Mouse (Mus musculus) MEL (cell line): ENCODE data around the gene Zdhhc14. TPM values are rescaled to one million over a fixed set of nuclear protein-coding genes. Genes with fewer than 3 reads are reported as not detected.
A peak's percentile ranks its signal among the peaks of the same experiment; 100 is the strongest.

Source experiments
- DNase-seq: peaks from one replicate; pipeline ENCODE4 v3.0.0; 2011; ENCODE audit warnings: low read depth, low spot score
- H3K27ac ChIP-seq: 2 replicates; pipeline ENCODE4 v1.5.1; 2012; ENCODE audit warnings: low read depth, mild to moderate bottlenecking, control low read depth, low read length, moderate library complexity; ENCODE audit not compliant: control insufficient read depth
- H3K27me3 ChIP-seq, 2 experiments: fragments of 150-350 bp in 1 of 2; sonication (generic) in 1 of 2; 2 replicates each; pipeline ENCODE4 v1.6.1; 2012; ENCODE audit warnings: low read length in 2 of 2, mild to moderate bottlenecking in 2 of 2, improper control_type of control experiment in 1 of 2, moderate library complexity in 1 of 2; ENCODE audit not compliant: insufficient read depth in 2 of 2, control insufficient read depth in 1 of 2
- H3K36me3 ChIP-seq, 2 experiments: 2 replicates each; pipeline ENCODE4 v1.6.1; 2012 to 2014; ENCODE audit warnings: low read length in 2 of 2, improper control_type of control experiment in 1 of 2, inconsistent platforms in 1 of 2, mild to moderate bottlenecking in 1 of 2; ENCODE audit not compliant: insufficient read depth in 2 of 2, control insufficient read depth in 1 of 2
- H3K4me1 ChIP-seq, 2 experiments: fragments of 150-350 bp in 1 of 2; sonication (generic) in 1 of 2; 2 replicates each; pipeline ENCODE4 v1.6.1; 2012; ENCODE audit warnings: low read length in 2 of 2, improper control_type of control experiment in 1 of 2, mild to moderate bottlenecking in 1 of 2; ENCODE audit not compliant: insufficient read depth in 2 of 2, control insufficient read depth in 1 of 2
- H3K4me3 ChIP-seq, 2 experiments: fragments of 150-350 bp in 1 of 2; sonication (generic) in 1 of 2; 2 replicates each; pipeline ENCODE4 v1.5.1; 2012; ENCODE audit warnings: low read depth in 2 of 2, low read length in 2 of 2, mild to moderate bottlenecking in 2 of 2, moderate library complexity in 2 of 2, control low read depth in 1 of 2, improper control_type of control experiment in 1 of 2; ENCODE audit not compliant: control insufficient read depth in 1 of 2, insufficient read depth in 1 of 2
- H3K79me2 ChIP-seq: 2 replicates; pipeline ENCODE4 v1.6.1; 2012; ENCODE audit warnings: mild to moderate bottlenecking, low read length, moderate library complexity; ENCODE audit not compliant: control insufficient read depth, poor library complexity, insufficient read depth
- H3K9ac ChIP-seq: 2 replicates; pipeline ENCODE4 v1.6.1; 2012; ENCODE audit warnings: low read depth, mild to moderate bottlenecking, control low read depth, low read length, moderate library complexity; ENCODE audit not compliant: control insufficient read depth, poor library complexity, severe bottlenecking
- H3K9me3 ChIP-seq: fragments of 150-350 bp; sonication (generic); replicated peaks from 2 replicates; pipeline ENCODE4 v1.6.1; 2012; ENCODE audit warnings: mild to moderate bottlenecking, low read length, improper control_type of control experiment, moderate library complexity; ENCODE audit not compliant: insufficient read depth
- BHLHE40 ChIP-seq: IDR thresholded peaks from 2 replicates; pipeline ENCODE4 v1.6.1; 2012; ENCODE audit warnings: low read depth, mild to moderate bottlenecking, inconsistent platforms, low read length, improper control_type of control experiment, borderline replicate concordance
- CHD1 ChIP-seq: IDR thresholded peaks from 2 replicates; pipeline ENCODE4 v1.6.1; 2012; ENCODE audit warnings: low read depth, mild to moderate bottlenecking, inconsistent platforms, low read length, improper control_type of control experiment
- CHD2 ChIP-seq: IDR thresholded peaks from 2 replicates; pipeline ENCODE4 v1.6.1; 2011; ENCODE audit warnings: low read length, improper control_type of control experiment
- CTCF ChIP-seq, 3 experiments: IDR thresholded peaks in 2 of 3; conservative IDR thresholded peaks in 1 of 3; 2 replicates each; pipeline ENCODE4 v1.5.1; 2011 to 2012; ENCODE audit warnings: low read length in 3 of 3, low read depth in 2 of 3, mild to moderate bottlenecking in 2 of 3, improper control_type of control experiment in 1 of 3, inconsistent platforms in 1 of 3, mixed read lengths in 1 of 3, moderate library complexity in 1 of 3; ENCODE audit not compliant: control insufficient read depth in 1 of 3, insufficient read depth in 1 of 3, poor library complexity in 1 of 3, severe bottlenecking in 1 of 3
- E2F4 ChIP-seq: IDR thresholded peaks from 2 replicates; pipeline ENCODE4 v1.6.1; 2011; ENCODE audit warnings: low read depth, low read length, improper control_type of control experiment, borderline replicate concordance
- ELF1 ChIP-seq: IDR thresholded peaks from 2 replicates; pipeline ENCODE4 v1.6.1; 2014; ENCODE audit warnings: low read depth, mild to moderate bottlenecking, inconsistent platforms, low read length, improper control_type of control experiment, moderate library complexity
- EP300 ChIP-seq, 2 experiments: IDR thresholded peaks; 2 replicates each; pipeline ENCODE4 v1.6.1; 2011; ENCODE audit warnings: improper control_type of control experiment in 2 of 2, low read length in 2 of 2, low read depth in 1 of 2, mild to moderate bottlenecking in 1 of 2
- ETS1 ChIP-seq: IDR thresholded peaks from 2 replicates; pipeline ENCODE4 v1.6.1; 2012; ENCODE audit warnings: low read depth, mild to moderate bottlenecking, inconsistent platforms, low read length, improper control_type of control experiment, moderate library complexity
- GABPA ChIP-seq: IDR thresholded peaks from 2 replicates; pipeline ENCODE4 v1.6.1; 2012; ENCODE audit warnings: low read depth, mild to moderate bottlenecking, inconsistent platforms, low read length, improper control_type of control experiment, moderate library complexity
- GATA1 ChIP-seq: IDR thresholded peaks from 2 replicates; pipeline ENCODE4 v1.6.1; 2011; ENCODE audit warnings: low read depth, low read length, improper control_type of control experiment
- HCFC1 ChIP-seq: IDR thresholded peaks from 2 replicates; pipeline ENCODE4 v1.6.1; 2012; ENCODE audit warnings: low read depth, mild to moderate bottlenecking, inconsistent platforms, low read length, improper control_type of control experiment, moderate library complexity
- JUND ChIP-seq: IDR thresholded peaks from 2 replicates; pipeline ENCODE4 v1.6.1; 2011; ENCODE audit warnings: low read depth, mild to moderate bottlenecking, improper control_type of control experiment, low read length
- KAT2A ChIP-seq: conservative IDR thresholded peaks from 2 replicates; pipeline ENCODE4 v1.6.1; 2012; ENCODE audit warnings: low read depth, low read length, improper control_type of control experiment, inconsistent platforms
- MAFK ChIP-seq: IDR thresholded peaks from 2 replicates; pipeline ENCODE4 v1.6.1; 2011; ENCODE audit warnings: low read depth, mild to moderate bottlenecking, low read length, improper control_type of control experiment, borderline replicate concordance
- MAX ChIP-seq: IDR thresholded peaks from 2 replicates; pipeline ENCODE4 v1.6.1; 2011; ENCODE audit warnings: low read length, improper control_type of control experiment
- MAZ ChIP-seq: IDR thresholded peaks from 2 replicates; pipeline ENCODE4 v1.6.1; 2012; ENCODE audit warnings: low read depth, mild to moderate bottlenecking, inconsistent platforms, low read length, improper control_type of control experiment
- MEF2A ChIP-seq: IDR thresholded peaks from 2 replicates; pipeline ENCODE4 v1.6.1; 2014; ENCODE audit warnings: low read depth, mild to moderate bottlenecking, inconsistent platforms, low read length, improper control_type of control experiment; ENCODE audit not compliant: poor library complexity, insufficient replicate concordance, severe bottlenecking; ENCODE audit errors: extremely low read depth
- MXI1 ChIP-seq: IDR thresholded peaks from 2 replicates; pipeline ENCODE4 v1.6.1; 2011; ENCODE audit warnings: mild to moderate bottlenecking, low read depth, low read length, improper control_type of control experiment
- MYB ChIP-seq: IDR thresholded peaks from 2 replicates; pipeline ENCODE4 v1.6.1; 2011; ENCODE audit warnings: mild to moderate bottlenecking, low read depth, low read length, improper control_type of control experiment
- MYC ChIP-seq: IDR thresholded peaks from 2 replicates; pipeline ENCODE4 v1.6.1; 2011; ENCODE audit warnings: low read depth, mild to moderate bottlenecking, low read length, improper control_type of control experiment, moderate library complexity
- NELFE ChIP-seq: IDR thresholded peaks from 2 replicates; pipeline ENCODE4 v1.6.1; 2011; ENCODE audit warnings: low read depth, low read length, improper control_type of control experiment
- NRF1 ChIP-seq: IDR thresholded peaks from 2 replicates; pipeline ENCODE4 v1.6.1; 2014; ENCODE audit warnings: low read depth, mild to moderate bottlenecking, inconsistent platforms, low read length, improper control_type of control experiment, moderate library complexity; ENCODE audit not compliant: poor library complexity, insufficient read depth, severe bottlenecking
- POLR2A ChIP-seq, 2 experiments: IDR thresholded peaks; 2 replicates each; pipeline ENCODE4 v1.6.1; 2011 to 2012; ENCODE audit warnings: low read length in 2 of 2, mild to moderate bottlenecking in 2 of 2, control low read depth in 1 of 2, improper control_type of control experiment in 1 of 2, low read depth in 1 of 2, moderate library complexity in 1 of 2; ENCODE audit not compliant: control insufficient read depth in 1 of 2, insufficient read depth in 1 of 2, poor library complexity in 1 of 2
- POLR2AphosphoS2 ChIP-seq: IDR thresholded peaks from 2 replicates; pipeline ENCODE4 v1.6.1; 2011; ENCODE audit warnings: low read length, improper control_type of control experiment
- POLR2AphosphoS5 ChIP-seq: IDR thresholded peaks from 2 replicates; pipeline ENCODE4 v1.6.1; 2012; ENCODE audit warnings: low read depth, borderline replicate concordance, mild to moderate bottlenecking, inconsistent platforms, low read length, moderate library complexity, mixed read lengths
- RAD21 ChIP-seq: IDR thresholded peaks from 2 replicates; pipeline ENCODE4 v1.6.1; 2011; ENCODE audit warnings: mild to moderate bottlenecking, low read depth, low read length, improper control_type of control experiment
- RCOR1 ChIP-seq: IDR thresholded peaks from 2 replicates; pipeline ENCODE4 v1.6.1; 2012; ENCODE audit warnings: low read depth, mild to moderate bottlenecking, inconsistent platforms, low read length, improper control_type of control experiment
- SIN3A ChIP-seq: IDR thresholded peaks from 2 replicates; pipeline ENCODE4 v1.6.1; 2012; ENCODE audit warnings: low read length, improper control_type of control experiment, inconsistent platforms
- SMC3 ChIP-seq: IDR thresholded peaks from 2 replicates; pipeline ENCODE4 v1.6.1; 2011; ENCODE audit warnings: low read depth, low read length, improper control_type of control experiment
- TAL1 ChIP-seq: IDR thresholded peaks from 2 replicates; pipeline ENCODE4 v1.6.1; 2012; ENCODE audit warnings: mild to moderate bottlenecking, inconsistent platforms, low read length, moderate library complexity, mixed read lengths
- TBP ChIP-seq: IDR thresholded peaks from 2 replicates; pipeline ENCODE4 v1.8.0; 2011; ENCODE audit warnings: low read depth, low read length, improper control_type of control experiment
- TCF12 ChIP-seq: IDR thresholded peaks from 2 replicates; pipeline ENCODE4 v1.6.1; 2014; ENCODE audit warnings: low read depth, mild to moderate bottlenecking, inconsistent platforms, low read length, improper control_type of control experiment, moderate library complexity
- UBTF ChIP-seq: IDR thresholded peaks from 2 replicates; pipeline ENCODE4 v1.6.1; 2012; ENCODE audit warnings: low read depth, mild to moderate bottlenecking, inconsistent platforms, low read length, improper control_type of control experiment, moderate library complexity, borderline replicate concordance; ENCODE audit not compliant: insufficient read depth
- USF1 ChIP-seq: IDR thresholded peaks from 2 replicates; pipeline ENCODE4 v1.6.1; 2014; ENCODE audit warnings: low read depth, mild to moderate bottlenecking, inconsistent platforms, low read length, improper control_type of control experiment, moderate library complexity
- USF2 ChIP-seq, 2 experiments: IDR thresholded peaks; 2 replicates each; pipeline ENCODE4 v1.6.1; 2011 to 2012; ENCODE audit warnings: improper control_type of control experiment in 2 of 2, low read length in 2 of 2, borderline replicate concordance in 1 of 2, inconsistent platforms in 1 of 2, low read depth in 1 of 2, mild to moderate bottlenecking in 1 of 2; ENCODE audit not compliant: insufficient read depth in 1 of 2
- ZC3H11A ChIP-seq: IDR thresholded peaks from 2 replicates; pipeline ENCODE4 v1.6.1; 2012; ENCODE audit warnings: low read depth, mild to moderate bottlenecking, inconsistent platforms, low read length, improper control_type of control experiment
- ZKSCAN1 ChIP-seq: IDR thresholded peaks from 2 replicates; pipeline ENCODE4 v1.6.1; 2012; ENCODE audit warnings: low read depth, mild to moderate bottlenecking, inconsistent platforms, low read length, improper control_type of control experiment, moderate library complexity
- ZNF384 ChIP-seq: IDR thresholded peaks from 2 replicates; pipeline ENCODE4 v1.6.1; 2012; ENCODE audit warnings: low read depth, mild to moderate bottlenecking, inconsistent platforms, low read length, improper control_type of control experiment
- polyA plus RNA-seq, 2 experiments: library from polyadenylated mRNA; stranded (reverse) in 1 of 2; unstranded in 1 of 2; fragments of >175 nt in 1 of 2; fragments of >200 nt in 1 of 2; gene quantifications; 2 replicates each; pipeline versions ENCODE4 v1.2.1 to v1.2.4; 2012; ENCODE audit warnings: low replicate concordance in 2 of 2, low read depth in 1 of 2; ENCODE audit not compliant: insufficient read length in 2 of 2, insufficient read depth in 1 of 2, missing spikeins in 1 of 2
- total RNA-seq: library from RNA; depleted of rRNA; stranded (reverse); fragments of 300-350 nt; gene quantifications from 2 replicates; pipeline ENCODE4 v1.2.3, GENCODE M21; 2012

Zdhhc14 gene
- total and polyA plus RNA-seq, 3 experiments, result 3.4 to 4.9 TPM; not detected in 1

DNA sequence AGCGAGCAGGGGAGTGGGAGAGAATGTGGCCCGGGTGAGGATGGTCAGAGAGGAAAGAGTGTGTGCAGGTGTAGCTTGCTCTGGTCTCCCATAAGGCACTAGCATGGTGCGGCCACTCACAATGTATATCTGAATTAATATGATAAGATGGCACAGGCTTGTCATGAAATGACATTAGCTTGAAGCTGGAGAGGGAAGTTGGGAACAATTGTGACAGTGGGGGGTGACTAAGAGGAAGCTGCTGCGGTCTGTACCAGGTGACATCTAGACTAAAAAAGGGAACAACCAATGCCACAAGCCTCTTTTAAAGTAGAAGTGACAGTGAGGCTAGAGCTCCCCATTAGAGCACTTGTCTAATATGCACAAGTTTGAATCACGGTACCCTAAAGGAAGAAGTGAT lies 238.2 kb downstream of the Zdhhc14 start:
- H3K9ac ChIP-seq, result no peak overlapping the region
- DNase-seq, result peak; percentile 96
- H3K79me2 ChIP-seq, result no peaks in the 10 kb centered on the region
- H3K36me3 ChIP-seq, result peaks cover 0 to 11% of the 10 kb centered on the region in 2 experiments; a peak in 2 of 4 replicates
- peaks cover 6 to 15% of the 10 kb centered on the region in 2 experiments for H3K4me1 ChIP-seq
- no peaks in the 10 kb centered on the region for H3K27me3 ChIP-seq
- H3K27ac ChIP-seq, result peak overlapping the region; percentile 4; the same call in 1 of the 2 replicates
- H3K4me3 ChIP-seq, result no peak overlapping the region
- H3K9me3 ChIP-seq, result no peaks in the 10 kb centered on the region
- TF ChIP-seq JUND (no peak), TAL1 (peak; percentile 54), BHLHE40 (no peak), GABPA (no peak), MAFK (no peak), TBP (peak; percentile 57), E2F4 (no peak), ETS1 (peak; percentile 95), POLR2AphosphoS2 (no peak), NELFE (no peak), MAZ (no peak), UBTF (no peak), HCFC1 (0 out of 2 replicates have a peak, but pooled peaks have one; percentile 18), EP300 (IDR thresholded peaks at IDR 0.05; ENCODE audit: low read depth in 1 of 2, low read length in 2 of 2) (peak; percentile 75 to 88), MAX (no peak), NRF1 (no peak), USF2 (IDR thresholded peaks at IDR 0.05; ENCODE audit: borderline replicate concordance in 1 of 2, insufficient read depth in 1 of 2, low read depth in 1 of 2, low read length in 2 of 2) (no peak), KAT2A (no peak), MXI1 (0 out of 2 replicates have a peak, but pooled peaks have one; percentile 33), MEF2A (peak; percentile 16; the same call in 1 of the 2 replicates), SIN3A (peak; percentile 80), ZC3H11A (no peak), ELF1 (no peak), RCOR1 (peak; percentile 72), CHD1 (no peak), TCF12 (peak; percentile 65; the same call in 1 of the 2 replicates), CHD2 (no peak), MYC (0 out of 2 replicates have a peak, but pooled peaks have one; percentile 40), MYB (no peak), GATA1 (peak; percentile 59), POLR2A (IDR thresholded peaks at IDR 0.05; ENCODE audit: control insufficient read depth in 1 of 2, insufficient read depth in 1 of 2, low read depth in 1 of 2, low read length in 2 of 2, poor library complexity in 1 of 2) (no peak), POLR2AphosphoS5 (no peak), ZKSCAN1 (no peak), USF1 (peak; percentile 81), RAD21 (no peak), SMC3 (peak; percentile 8; the same call in 1 of the 2 replicates), CTCF (IDR thresholded peaks at IDR 0.05 in 2 of 3, conservative IDR thresholded peaks at IDR 0.05 in 1 of 3; ENCODE audit: control insufficient read depth in 1 of 3, insufficient read depth in 1 of 3, low read depth in 2 of 3, low read length in 3 of 3, poor library complexity in 1 of 3, severe bottlenecking in 1 of 3) (no peak), ZNF384 (no peak)
